Mouse (Mus musculus): ENCODE measurements around the gene Rin3.

GRCm38 (mm10) chr12:102310261-102310660 lies 27.4 kb downstream of the Rin3 start:
- no peak for TF ChIP-seq CHD2 (IDR thresholded peaks at IDR 0.05; ENCODE audit: low read length)
- TF ChIP-seq USF2 (IDR thresholded peaks at IDR 0.05; ENCODE audit: borderline replicate concordance in 1 of 2, insufficient read depth in 1 of 2, low read depth in 1 of 2, low read length in 2 of 2): no peak
- TF ChIP-seq POLR2A (IDR thresholded peaks at IDR 0.05; ENCODE audit: control insufficient read depth in 1 of 2, insufficient read depth in 1 of 2, low read depth in 1 of 2, low read length in 2 of 2, poor library complexity in 1 of 2): no peak
- no peak for TF ChIP-seq CTCF (IDR thresholded peaks at IDR 0.05 in 2 of 3, conservative IDR thresholded peaks at IDR 0.05 in 1 of 3; ENCODE audit: control insufficient read depth in 1 of 3, insufficient read depth in 1 of 3, low read depth in 2 of 3, low read length in 3 of 3, poor library complexity in 1 of 3, severe bottlenecking in 1 of 3)
- TF ChIP-seq EP300 (IDR thresholded peaks at IDR 0.05; ENCODE audit: low read depth in 1 of 2, low read length in 2 of 2): no peak
- TF ChIP-seq USF1 (IDR thresholded peaks at IDR 0.05; ENCODE audit: low read depth, low read length): no peak
- no peak for TF ChIP-seq POLR2AphosphoS2 (IDR thresholded peaks at IDR 0.05; ENCODE audit: low read length)
- TF ChIP-seq CHD1 (IDR thresholded peaks at IDR 0.05; ENCODE audit: low read depth, low read length): no peak
- no peak for TF ChIP-seq TAL1 (IDR thresholded peaks at IDR 0.05; ENCODE audit: low read length)
- no peak for TF ChIP-seq ZNF384 (IDR thresholded peaks at IDR 0.05; ENCODE audit: low read depth, low read length)

All from MEL (cell line).